In the genomic region with DNA sequence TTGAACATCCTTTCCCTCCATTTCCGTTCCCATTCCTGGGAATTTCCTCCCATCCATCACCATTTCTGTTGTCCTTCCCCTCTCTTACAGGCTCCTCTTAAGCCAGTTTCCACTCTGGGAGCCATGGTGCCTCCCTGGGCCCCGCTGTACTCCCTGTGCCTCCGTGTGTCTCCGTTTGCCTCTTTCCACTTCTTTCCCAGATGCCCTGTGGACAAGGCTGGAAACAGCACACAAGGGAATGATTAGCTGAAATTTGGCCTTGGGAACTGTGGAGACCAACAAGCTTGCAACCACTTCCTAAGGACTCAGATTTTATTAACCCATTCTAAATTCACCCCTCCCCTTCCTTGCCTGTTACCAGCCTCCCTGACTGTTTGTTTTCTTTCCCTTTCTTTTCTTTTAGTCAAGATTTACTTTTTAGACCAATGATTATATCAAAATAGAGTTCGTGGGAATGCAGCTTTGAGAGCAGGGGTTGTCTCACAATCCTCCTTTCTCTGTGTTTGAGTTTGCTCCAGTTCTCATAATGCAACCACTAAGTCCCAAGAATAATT, we compare ENCODE assay signal across 22 mouse cellular contexts.
DNase-seq lines count a peak whose midpoint lies in the region; ATAC-seq lines count a peak whose summit lies in the region.
"Had no signal": no experiment of that assay in that cellular context is flagged by ENCODE, and none has a peak within 500 bp of the region (broad histone marks: within the 10 kb centered on the region; RNA-seq: fewer than 3 reads in every experiment).

No protein-coding gene starts in this region.

- H3K27ac ChIP-seq in forebrain, embryonic 10.5 days: peak overlapping the region; percentile 51; the same call in 1 of the 2 replicates
- H3K27ac ChIP-seq in forebrain, embryonic 15.5 days (replicated peaks): no peak overlapping the region
- H3K27ac ChIP-seq in embryonic facial prominence, embryonic 12.5 days: peak overlapping the region; percentile 77
- peak overlapping the region; percentile 78 for H3K27ac ChIP-seq in limb, embryonic 10.5 days
- H3K27ac ChIP-seq: hindbrain, embryonic 12.5 days; liver, embryonic 12.5 days; lung, embryonic 15.5 days; stomach, embryonic 15.5 days had no signal

- DNase-seq in forebrain, embryonic 10.5 days (ENCODE audit: extremely low spot score, low spot score): no peak
- peak; percentile 13 for DNase-seq in adipocyte (ENCODE audit: low spot score)
- DNase-seq in limb, embryonic 10.5 days (ENCODE audit: low spot score): peak; percentile 64
- DNase-seq in cerebellum, postnatal 25 days: no peak
- DNase-seq in liver: no peak
- DNase-seq in adrenal gland, adult 8-10 months: no peak
- DNase-seq: adrenal gland, postnatal 25 days; cerebellum, adult 8-10 months; gastrocnemius, postnatal 10 days; heart, adult 18-20 months; kidney, adult 9 months; spleen, adult 18-20 months; thymus, adult 2 months had no signal

- no peak overlapping the region for H3K4me2 ChIP-seq in forebrain, embryonic 15.5 days (replicated peaks)
- no peak overlapping the region for H3K4me2 ChIP-seq in embryonic facial prominence, embryonic 12.5 days (replicated peaks)
- H3K4me2 ChIP-seq: hindbrain, embryonic 12.5 days; liver, embryonic 12.5 days; lung, embryonic 15.5 days; stomach, embryonic 15.5 days had no signal

- no peaks in the 10 kb centered on the region for H3K27me3 ChIP-seq in forebrain, embryonic 10.5 days (ENCODE audit: poor library complexity, severe bottlenecking)
- no peaks in the 10 kb centered on the region for H3K27me3 ChIP-seq in forebrain, embryonic 15.5 days
- H3K27me3 ChIP-seq in embryonic facial prominence, embryonic 12.5 days: no peaks in the 10 kb centered on the region
- no peaks in the 10 kb centered on the region for H3K27me3 ChIP-seq in limb, embryonic 10.5 days (ENCODE audit: low read depth, poor library complexity, severe bottlenecking)
- H3K27me3 ChIP-seq: CH12.LX; hindbrain, embryonic 12.5 days; liver, embryonic 12.5 days; lung, embryonic 15.5 days; stomach, embryonic 15.5 days had no signal

- no peaks in the 10 kb centered on the region for H3K36me3 ChIP-seq in forebrain, embryonic 10.5 days (replicated peaks)
- no peaks in the 10 kb centered on the region for H3K36me3 ChIP-seq in forebrain, embryonic 15.5 days
- H3K36me3 ChIP-seq in embryonic facial prominence, embryonic 12.5 days: no peaks in the 10 kb centered on the region
- no peaks in the 10 kb centered on the region for H3K36me3 ChIP-seq in limb, embryonic 10.5 days
- H3K36me3 ChIP-seq: hindbrain, embryonic 12.5 days; liver, embryonic 12.5 days; lung, embryonic 15.5 days; stomach, embryonic 15.5 days had no signal

- 64% methylated on average over 5 of the region's 5 CpGs for WGBS in forebrain, embryonic 10.5 days
- WGBS in forebrain, embryonic 15.5 days: 63% methylated on average over 5 of the region's 5 CpGs
- 20% methylated on average over 5 of the region's 5 CpGs for WGBS in embryonic facial prominence, embryonic 12.5 days
- WGBS in limb, embryonic 10.5 days: 35% methylated on average over 5 of the region's 5 CpGs

- H3K4me3 ChIP-seq in forebrain, embryonic 10.5 days: no peak overlapping the region
- H3K4me3 ChIP-seq in forebrain, embryonic 15.5 days: no peak overlapping the region
- H3K4me3 ChIP-seq in embryonic facial prominence, embryonic 12.5 days: no peak overlapping the region
- H3K4me3 ChIP-seq in limb, embryonic 10.5 days: no peak overlapping the region
- H3K4me3 ChIP-seq: hindbrain, embryonic 12.5 days; liver, embryonic 12.5 days; lung, embryonic 15.5 days; stomach, embryonic 15.5 days had no signal

- H3K9me3 ChIP-seq in forebrain, embryonic 10.5 days: no peaks in the 10 kb centered on the region
- H3K9me3 ChIP-seq in forebrain, embryonic 15.5 days: no peaks in the 10 kb centered on the region
- no peaks in the 10 kb centered on the region for H3K9me3 ChIP-seq in embryonic facial prominence, embryonic 12.5 days
- H3K9me3 ChIP-seq in limb, embryonic 10.5 days (replicated peaks): no peaks in the 10 kb centered on the region
- H3K9me3 ChIP-seq: hindbrain, embryonic 12.5 days; liver, embryonic 12.5 days; lung, embryonic 15.5 days; stomach, embryonic 15.5 days had no signal

- H3K4me1 ChIP-seq in forebrain, embryonic 10.5 days: peaks cover 40% of the 10 kb centered on the region
- peaks cover 10% of the 10 kb centered on the region for H3K4me1 ChIP-seq in forebrain, embryonic 15.5 days
- H3K4me1 ChIP-seq in embryonic facial prominence, embryonic 12.5 days: peaks cover 38% of the 10 kb centered on the region
- H3K4me1 ChIP-seq in limb, embryonic 10.5 days: peaks cover 53% of the 10 kb centered on the region

- no peak overlapping the region for H3K9ac ChIP-seq in forebrain, embryonic 15.5 days (replicated peaks)
- H3K9ac ChIP-seq in embryonic facial prominence, embryonic 12.5 days: no peak overlapping the region
- H3K9ac ChIP-seq: hindbrain, embryonic 12.5 days; liver, embryonic 12.5 days; lung, embryonic 15.5 days; stomach, embryonic 15.5 days had no signal

- no peak for ATAC-seq in forebrain, embryonic 15.5 days (replicated peaks)
- ATAC-seq in embryonic facial prominence, embryonic 12.5 days (ENCODE audit: insufficient number of reproducible peaks, insufficient read depth, low FRiP score, low TSS enrichment): peak; percentile 81
- ATAC-seq: forebrain, embryonic 14.5 days; liver, embryonic 12.5 days; midbrain, embryonic 16.5 days had no signal

Comparison
In these comparisons a context has a peak if more than half of its experiments do, and no peak if none do; other contexts are left out.
1. DNase-seq: peak in adipocyte (single experiment) and limb, embryonic 10.5 days (single experiment); none in forebrain, embryonic 10.5 days (single experiment), cerebellum, postnatal 25 days (0 of 2), liver (single experiment) and adrenal gland, adult 8-10 months (single experiment).